Mouse (Mus musculus) liver, adult 2 months (tissue): ENCODE measurements around the gene Maea. TPM values are rescaled to one million over a fixed set of nuclear protein-coding genes. Genes with fewer than 3 reads are reported as not detected.

ENCODE experiments used
- DNase-seq: peaks from one replicate; pipeline ENCODE4 v3.0.0-alpha.2; 2011; ENCODE audit warnings: low read depth, low spot score; ENCODE audit errors: extremely low read depth
- H3K27ac ChIP-seq: fragments of 200-500 bp; replicated peaks from 2 replicates; pipeline ENCODE4 v1.5.1; 2012; ENCODE audit warnings: low read depth, mild to moderate bottlenecking, control low read depth, inconsistent platforms, low read length; ENCODE audit not compliant: insufficient read depth
- H3K27me3 ChIP-seq: fragments of 200-500 bp; 2 replicates; pipeline ENCODE4 v1.6.1; 2012; ENCODE audit warnings: mild to moderate bottlenecking, moderate library complexity, low read length, inconsistent platforms; ENCODE audit not compliant: control insufficient read depth, insufficient read depth
- H3K36me3 ChIP-seq: fragments of 200-500 bp; 2 replicates; pipeline ENCODE4 v1.6.1; 2012; ENCODE audit warnings: low read length, inconsistent platforms; ENCODE audit not compliant: control insufficient read depth, insufficient read depth
- H3K4me1 ChIP-seq: fragments of 200-500 bp; 2 replicates; pipeline ENCODE4 v1.6.1; 2011; ENCODE audit warnings: low read length; ENCODE audit not compliant: control insufficient read depth, insufficient read depth
- H3K4me3 ChIP-seq: fragments of 200-500 bp; 2 replicates; pipeline ENCODE4 v1.5.1; 2011; ENCODE audit warnings: low read depth, mild to moderate bottlenecking, control low read depth, low read length, moderate library complexity; ENCODE audit not compliant: insufficient read depth
- H3K79me2 ChIP-seq: fragments of 200-500 bp; 2 replicates; pipeline ENCODE4 v1.6.1; 2012; ENCODE audit warnings: inconsistent platforms, mild to moderate bottlenecking, low read length, moderate library complexity; ENCODE audit not compliant: control insufficient read depth, insufficient read depth
- H3K9ac ChIP-seq: fragments of 200-500 bp; 2 replicates; pipeline ENCODE4 v1.6.1; 2012; ENCODE audit warnings: low read depth, mild to moderate bottlenecking, control low read depth, inconsistent platforms, low read length
- CTCF ChIP-seq: fragments of 200-500 bp; IDR thresholded peaks from 2 replicates; pipeline ENCODE4 v1.5.1; 2011; ENCODE audit warnings: low read depth, low read length, control low read depth
- POLR2A ChIP-seq: fragments of 200-500 bp; IDR thresholded peaks from 2 replicates; pipeline ENCODE4 v1.6.1; 2011; ENCODE audit warnings: low read length, control low read depth; ENCODE audit not compliant: insufficient read depth; ENCODE audit errors: extremely low read depth
- WGBS: fragments of 180-500 bp; shearing (Covaris S2); methylation state at CpG from one replicate; pipeline ENCODE4 v1.1.7; 2018; 5-methylcytosine and 5-hydroxymethylcytosine counted together
- polyA plus RNA-seq: library from polyadenylated mRNA; depleted of rRNA; stranded (reverse); fragments of >200 nt; gene quantifications from 2 replicates; pipeline ENCODE4 v1.2.3, GENCODE M21; 2012
- total RNA-seq: library from RNA; depleted of rRNA; stranded (reverse); fragments of >200 nt; gene quantifications from 2 replicates; pipeline ENCODE4 v1.2.3, GENCODE M21; 2014

Maea gene
- total and polyA plus RNA-seq, 2 experiments, result 26.0 to 46.6 TPM

- 86% methylated on average over 3 of the region's 3 CpGs for WGBS
- no peaks in the 10 kb centered on the region for H3K36me3 ChIP-seq
- H3K4me1 ChIP-seq, result peaks cover 5% of the 10 kb centered on the region
- H3K27ac ChIP-seq, result no peak overlapping the region
- TF ChIP-seq POLR2A (no peak), CTCF (no peak)
- no peak overlapping the region for H3K4me3 ChIP-seq
- DNase-seq, result no peak
- H3K79me2 ChIP-seq, result peaks cover 26% of the 10 kb centered on the region
- no peak overlapping the region for H3K9ac ChIP-seq
- no peaks in the 10 kb centered on the region for H3K27me3 ChIP-seq
Observed at GRCm38 (mm10) chr5:33351556-33352272, 16.4 kb downstream of the Maea start.

GRCm38 (mm10) chr5:33352273-33352645, 16.9 kb downstream of the Maea start:
- Histone ChIP-seq H3K36me3 (no peaks in the 10 kb centered on the region), H3K4me1 (peaks cover 5% of the 10 kb centered on the region), H3K27ac (no peak overlapping the region), H3K27me3 (no peaks in the 10 kb centered on the region), H3K9ac (no peak overlapping the region), H3K4me3 (no peak overlapping the region), H3K79me2 (peaks cover 29% of the 10 kb centered on the region)
- 79% methylated on average over 8 of the region's 8 CpGs for WGBS
- TF ChIP-seq CTCF (no peak), POLR2A (no peak)
- DNase-seq, result no peak

GRCm38 (mm10) chr5:33353011-33353410, 17.7 kb downstream of the Maea start:
- Histone ChIP-seq H3K27me3 (no peaks in the 10 kb centered on the region), H3K36me3 (no peaks in the 10 kb centered on the region), H3K4me3 (no peak overlapping the region), H3K27ac (no peak overlapping the region), H3K79me2 (peaks cover 29% of the 10 kb centered on the region), H3K9ac (no peak overlapping the region), H3K4me1 (peaks cover 3% of the 10 kb centered on the region)
- TF ChIP-seq POLR2A, result no peak
- no peak for TF ChIP-seq CTCF
- DNase-seq, result no peak
- WGBS, result 79% methylated on average over 3 of the region's 3 CpGs

- Histone ChIP-seq H3K79me2 (peaks cover 14% of the 10 kb centered on the region), H3K4me3 (no peak overlapping the region), H3K9ac (no peak overlapping the region), H3K4me1 (peaks cover 7% of the 10 kb centered on the region), H3K27ac (no peak overlapping the region), H3K27me3 (no peaks in the 10 kb centered on the region), H3K36me3 (peaks cover 22% of the 10 kb centered on the region)
- no peak for TF ChIP-seq CTCF
- no peak for TF ChIP-seq POLR2A
- DNase-seq, result no peak
- 93% methylated on average over 1 of the region's 1 CpGs for WGBS
Observed at GRCm38 (mm10) chr5:33357494-33357893, 22.2 kb downstream of the Maea start.

- H3K79me2 ChIP-seq, result peaks cover 14% of the 10 kb centered on the region
- 89% methylated on average over 4 of the region's 4 CpGs for WGBS
- H3K4me3 ChIP-seq, result no peak overlapping the region
- TF ChIP-seq CTCF, result no peak
- TF ChIP-seq POLR2A, result no peak
- H3K27me3 ChIP-seq, result no peaks in the 10 kb centered on the region
- peak; percentile 29 for DNase-seq
- peaks cover 29% of the 10 kb centered on the region for H3K36me3 ChIP-seq
- H3K4me1 ChIP-seq, result peaks cover 7% of the 10 kb centered on the region
- H3K9ac ChIP-seq, result no peak overlapping the region
- H3K27ac ChIP-seq, result no peak overlapping the region
Observed at GRCm38 (mm10) chr5:33358467-33358866, 23.2 kb downstream of the Maea start.

GRCm38 (mm10) chr5:33363263-33363662, 28.0 kb downstream of the Maea start:
- Histone ChIP-seq H3K9ac (no peak overlapping the region), H3K36me3 (peaks cover 37% of the 10 kb centered on the region), H3K79me2 (no peaks in the 10 kb centered on the region), H3K4me3 (no peak overlapping the region), H3K27me3 (no peaks in the 10 kb centered on the region), H3K4me1 (0 out of 2 replicates have a peak, but pooled peaks cover under 1% of the 10 kb centered on the region), H3K27ac (no peak overlapping the region)
- WGBS, result 96% methylated on average over 5 of the region's 5 CpGs
- TF ChIP-seq CTCF, result no peak
- no peak for TF ChIP-seq POLR2A
- no peak for DNase-seq
